In genomic region chr14:123008672-123009071, GRCm38 (mm10) we compare ENCODE assay signal across 18 mouse cellular contexts. TPM values are rescaled to one million over a fixed set of nuclear protein-coding genes. Genes with fewer than 3 reads are reported as not detected.
DNase-seq lines count a peak whose midpoint lies in the region; ATAC-seq and TF ChIP-seq lines count a peak whose summit lies in the region.
"Had no signal": no experiment of that assay in that cellular context is flagged by ENCODE, and none has a peak within 500 bp of the region (broad histone marks: within the 10 kb centered on the region; RNA-seq: fewer than 3 reads in every experiment).

No protein-coding gene starts in this region.

- no peak for TF ChIP-seq CTCF in layer of hippocampus, adult 2 months (conservative IDR thresholded peaks at IDR 0.05)

- no peaks in the 10 kb centered on the region for H3K9me3 ChIP-seq in hindbrain, embryonic 12.5 days (replicated peaks)
- no peaks in the 10 kb centered on the region for H3K9me3 ChIP-seq in midbrain, embryonic 13.5 days
- H3K9me3 ChIP-seq: embryonic facial prominence, embryonic 15.5 days; intestine, embryonic 15.5 days; kidney, embryonic 15.5 days had no signal

- peak overlapping the region; percentile 32; the same call in 1 of the 2 replicates for H3K27ac ChIP-seq in layer of hippocampus, adult 2 months
- H3K27ac ChIP-seq in hindbrain, embryonic 12.5 days, result peak overlapping the region; percentile 7; the same call in 1 of the 2 replicates
- peak overlapping the region; percentile 70 for H3K27ac ChIP-seq in midbrain, embryonic 13.5 days
- H3K27ac ChIP-seq: embryonic facial prominence, embryonic 15.5 days; intestine, embryonic 15.5 days; kidney, embryonic 15.5 days had no signal

- H3K4me2 ChIP-seq in hindbrain, embryonic 12.5 days (replicated peaks), result no peak overlapping the region
- H3K4me2 ChIP-seq in midbrain, embryonic 13.5 days (replicated peaks), result 0 out of 2 replicates have a peak overlapping the region, but pooled peaks have one; percentile 8
- H3K4me2 ChIP-seq: embryonic facial prominence, embryonic 15.5 days; intestine, embryonic 15.5 days; kidney, embryonic 15.5 days had no signal

- no peaks in the 10 kb centered on the region for H3K4me1 ChIP-seq in hindbrain, embryonic 12.5 days
- H3K4me1 ChIP-seq in midbrain, embryonic 13.5 days (replicated peaks), result peaks cover 16% of the 10 kb centered on the region
- H3K4me1 ChIP-seq: embryonic facial prominence, embryonic 15.5 days; intestine, embryonic 15.5 days; kidney, embryonic 15.5 days had no signal

- H3K27me3 ChIP-seq in hindbrain, embryonic 12.5 days, result no peaks in the 10 kb centered on the region
- no peaks in the 10 kb centered on the region for H3K27me3 ChIP-seq in midbrain, embryonic 13.5 days
- H3K27me3 ChIP-seq: embryonic facial prominence, embryonic 15.5 days; intestine, embryonic 15.5 days; kidney, embryonic 15.5 days had no signal

- 71% methylated on average over 2 of the region's 2 CpGs for WGBS in hindbrain, embryonic 12.5 days
- WGBS in midbrain, embryonic 13.5 days, result 50% methylated on average over 2 of the region's 2 CpGs

- peak; percentile 56; the same call in 1 of the 2 replicates for ATAC-seq in hindbrain, embryonic 12.5 days (ENCODE audit: low FRiP score)
- ATAC-seq in midbrain, embryonic 13.5 days, result peak; percentile 68
- no peak for ATAC-seq in activated CD4-positive, CD25-positive, alpha-beta regulatory T cell, adult 4 months
- ATAC-seq: CD4-positive, CD25-positive, alpha-beta regulatory T cell, adult 4 months; intestine, embryonic 15.5 days had no signal

- no peak for DNase-seq in layer of hippocampus, adult 2 months (ENCODE audit: low spot score in 2 of 2)
- no peak for DNase-seq in layer of hippocampus, postnatal 25 days (ENCODE audit: extremely low spot score in 1 of 2, low spot score in 1 of 2)
- no peak for DNase-seq in yolk sac, embryonic 10.5 days (ENCODE audit: low spot score)
- no peak for DNase-seq in urinary bladder, postnatal 4 days (ENCODE audit: low spot score in 2 of 2)
- DNase-seq: adrenal gland, postnatal 25 days; cerebellum, adult 8-10 months; gastrocnemius, postnatal 25 days; layer of hippocampus, adult 9-11 months; lung, adult 2 months; lung, postnatal 4 days; right cerebral cortex, postnatal 25 days had no signal

- no peaks in the 10 kb centered on the region for H3K36me3 ChIP-seq in hindbrain, embryonic 12.5 days
- H3K36me3 ChIP-seq in midbrain, embryonic 13.5 days, result no peaks in the 10 kb centered on the region
- H3K36me3 ChIP-seq: embryonic facial prominence, embryonic 15.5 days; intestine, embryonic 15.5 days; kidney, embryonic 15.5 days had no signal

- H3K9ac ChIP-seq in hindbrain, embryonic 12.5 days, result no peak overlapping the region
- peak overlapping the region; percentile 39; the same call in 1 of the 2 replicates for H3K9ac ChIP-seq in midbrain, embryonic 13.5 days (replicated peaks)
- H3K9ac ChIP-seq: embryonic facial prominence, embryonic 15.5 days; intestine, embryonic 15.5 days; kidney, embryonic 15.5 days had no signal

- no peak overlapping the region for H3K4me3 ChIP-seq in layer of hippocampus, adult 2 months
- H3K4me3 ChIP-seq in hindbrain, embryonic 12.5 days, result no peak overlapping the region
- no peak overlapping the region for H3K4me3 ChIP-seq in midbrain, embryonic 13.5 days (replicated peaks)
- H3K4me3 ChIP-seq: embryonic facial prominence, embryonic 15.5 days; intestine, embryonic 15.5 days; kidney, embryonic 15.5 days had no signal

RNA-seq across cellular contexts. Expression of gene Tmtc4, which starts 24.8 kb away (rescaled TPM):
- total RNA-seq in layer of hippocampus, adult 2 months (2021), result 10 to 100 TPM; 19.0 to 23.0 TPM
- 10 to 100 TPM; 22.8 to 24.4 TPM for total RNA-seq in layer of hippocampus, postnatal 25 days (2021)
- 49.4 and 51.3 TPM in 2 replicates for polyA plus RNA-seq in hindbrain, embryonic 12.5 days (2016; fragmentation: Nextera tagmentation; extraction: Ambion mirVana)
- 48.1 and 51.5 TPM in 2 replicates for polyA plus RNA-seq in midbrain, embryonic 13.5 days (2015; fragmentation: Nextera tagmentation; extraction: Ambion mirVana)
- polyA plus RNA-seq in activated CD4-positive, CD25-positive, alpha-beta regulatory T cell, adult 4 months (2017; shearing (Covaris generic)), result 10 to 100 TPM; 11.8 to 18.5 TPM

Comparison
In these comparisons a context has a peak if more than half of its experiments do, and no peak if none do; other contexts are left out.
1. H3K27ac ChIP-seq: peak in every context shown above with its lines; median percentile 70 in midbrain, embryonic 13.5 days; 32 in layer of hippocampus, adult 2 months; 7 in hindbrain, embryonic 12.5 days.